Mouse (Mus musculus) liver, adult 2 months (tissue): ENCODE measurements around the gene Ccser2.

Source experiments
- CTCF ChIP-seq: fragments of 200-500 bp; IDR thresholded peaks from 2 replicates; pipeline ENCODE4 v1.5.1; 2011; ENCODE audit warnings: low read depth, low read length, control low read depth
- POLR2A ChIP-seq: fragments of 200-500 bp; IDR thresholded peaks from 2 replicates; pipeline ENCODE4 v1.6.1; 2011; ENCODE audit warnings: low read length, control low read depth; ENCODE audit not compliant: insufficient read depth; ENCODE audit errors: extremely low read depth

DNA sequence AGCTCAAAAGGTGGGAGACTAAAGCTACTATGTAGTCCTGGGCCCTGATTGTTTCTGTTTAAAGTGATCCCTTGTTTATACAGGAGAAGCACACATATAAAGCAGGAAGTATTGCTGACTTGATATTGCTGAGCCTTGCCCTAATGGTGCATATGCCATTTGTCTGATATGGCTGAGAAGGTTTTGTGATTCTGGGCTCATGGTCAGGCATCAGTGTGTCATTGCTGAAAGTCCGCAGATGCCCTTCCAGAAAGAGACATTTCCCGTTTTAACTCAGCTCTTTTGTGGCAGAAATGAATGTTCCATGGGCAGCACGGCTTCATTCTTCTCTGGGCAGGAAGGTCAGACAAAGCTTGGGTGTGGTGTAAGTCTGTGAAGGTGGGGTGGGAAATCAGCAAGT lies 17.1 kb upstream of the Ccser2 start:
- no peak for TF ChIP-seq POLR2A
- no peak for TF ChIP-seq CTCF
